In genomic region chr3:101010589-101011202, GRCm38 (mm10) we compare ENCODE assay signal across 19 mouse cellular contexts. TPM values are rescaled to one million over a fixed set of nuclear protein-coding genes. Genes with fewer than 3 reads are reported as not detected.
A peak's percentile ranks its signal among the peaks of the same experiment; 100 is the strongest.
DNase-seq lines count a peak whose midpoint lies in the region; ATAC-seq and TF ChIP-seq lines count a peak whose summit lies in the region.
"Had no signal": no experiment of that assay in that cellular context is flagged by ENCODE, and none has a peak within 500 bp of the region (broad histone marks: within the 10 kb centered on the region; RNA-seq: fewer than 3 reads in every experiment).

No protein-coding gene starts in this region.

- H3K36me3 ChIP-seq in midbrain, embryonic 11.5 days (ENCODE audit: control insufficient read depth, insufficient read depth, low read length): no peaks in the 10 kb centered on the region
- no peaks in the 10 kb centered on the region for H3K36me3 ChIP-seq in midbrain, embryonic 16.5 days (ENCODE audit: control insufficient read depth, insufficient read depth, low read length)
- no peaks in the 10 kb centered on the region for H3K36me3 ChIP-seq in intestine, embryonic 16.5 days (ENCODE audit: control insufficient read depth, insufficient read depth, low read length)
- H3K36me3 ChIP-seq in small intestine, adult 2 months (ENCODE audit: control insufficient read depth, insufficient read depth, low read length): no peaks in the 10 kb centered on the region
- H3K36me3 ChIP-seq in forebrain, embryonic 13.5 days (ENCODE audit: poor library complexity, severe bottlenecking): no peaks in the 10 kb centered on the region
- H3K36me3 ChIP-seq: midbrain, embryonic 12.5 days had no signal

- H3K4me2 ChIP-seq in midbrain, embryonic 11.5 days: no peak overlapping the region
- H3K4me2 ChIP-seq in midbrain, embryonic 16.5 days (ENCODE audit: low read length): no peak overlapping the region
- H3K4me2 ChIP-seq in intestine, embryonic 16.5 days (ENCODE audit: low read depth, low read length): no peak overlapping the region
- H3K4me2 ChIP-seq in forebrain, embryonic 13.5 days: no peak overlapping the region
- H3K4me2 ChIP-seq: liver, embryonic 11.5 days; midbrain, embryonic 12.5 days had no signal

- peaks cover 3% of the 10 kb centered on the region; the same call in 1 of the 2 replicates for H3K4me1 ChIP-seq in midbrain, embryonic 11.5 days (ENCODE audit: control insufficient read depth, insufficient read depth, low read length)
- peaks cover 4% of the 10 kb centered on the region; the same call in 1 of the 2 replicates for H3K4me1 ChIP-seq in midbrain, embryonic 16.5 days (ENCODE audit: control insufficient read depth, insufficient read depth, low read length)
- H3K4me1 ChIP-seq in intestine, embryonic 16.5 days (ENCODE audit: control insufficient read depth, insufficient read depth, low read length): peaks cover 11% of the 10 kb centered on the region; the same call in 1 of the 2 replicates
- H3K4me1 ChIP-seq in small intestine, adult 2 months (ENCODE audit: control insufficient read depth, insufficient read depth, insufficient read length, low read length): peaks cover 13% of the 10 kb centered on the region
- peaks cover 22% of the 10 kb centered on the region for H3K4me1 ChIP-seq in forebrain, embryonic 13.5 days

- no peak for TF ChIP-seq POLR2A in small intestine, adult 2 months (IDR thresholded peaks at IDR 0.05; ENCODE audit: low read depth, low read length)

- H3K27ac ChIP-seq in midbrain, embryonic 11.5 days (ENCODE audit: low read depth, low read length): no peak overlapping the region
- no peak overlapping the region for H3K27ac ChIP-seq in midbrain, embryonic 16.5 days (ENCODE audit: low read length)
- H3K27ac ChIP-seq in intestine, embryonic 16.5 days (ENCODE audit: low read length): no peak overlapping the region
- peak overlapping the region; percentile 66 for H3K27ac ChIP-seq in small intestine, adult 2 months (ENCODE audit: insufficient read depth, low read depth, low read length)
- H3K27ac ChIP-seq in forebrain, embryonic 13.5 days: no peak overlapping the region
- H3K27ac ChIP-seq: heart, adult 2 months; left cerebral cortex, adult 2 months; midbrain, embryonic 12.5 days had no signal

- DNase-seq in midbrain, embryonic 11.5 days (ENCODE audit: low spot score, missing footprints): peak; percentile 37
- peak; percentile 43 for DNase-seq in MEL-GATA-1-ER (ENCODE audit: extremely low read depth, low read depth)
- DNase-seq in kidney, adult 11 months: no peak
- no peak for DNase-seq in layer of hippocampus, adult 8-10 months (ENCODE audit: low spot score in 2 of 2)
- DNase-seq: adrenal gland, postnatal 25 days; cerebellum, adult 18-20 months; heart, postnatal 36 days; kidney, postnatal 10 days; right cerebral cortex, postnatal 4 days; thymus, postnatal 14 days had no signal

- H3K9me3 ChIP-seq in midbrain, embryonic 11.5 days (ENCODE audit: control insufficient read depth, low read length): no peaks in the 10 kb centered on the region
- no peaks in the 10 kb centered on the region for H3K9me3 ChIP-seq in midbrain, embryonic 16.5 days (replicated peaks; ENCODE audit: control insufficient read depth, low read length, poor library complexity, severe bottlenecking)
- H3K9me3 ChIP-seq in intestine, embryonic 16.5 days (ENCODE audit: control insufficient read depth, low read length): no peaks in the 10 kb centered on the region
- H3K9me3 ChIP-seq in forebrain, embryonic 13.5 days (replicated peaks): no peaks in the 10 kb centered on the region
- H3K9me3 ChIP-seq: midbrain, embryonic 12.5 days had no signal

- no peak for TF ChIP-seq CTCF in small intestine, adult 2 months (IDR thresholded peaks at IDR 0.05; ENCODE audit: extremely low read depth, insufficient read length, insufficient replicate concordance, low read depth, low read length)

- H3K9ac ChIP-seq in midbrain, embryonic 11.5 days (ENCODE audit: low read length): no peak overlapping the region
- H3K9ac ChIP-seq in midbrain, embryonic 16.5 days (ENCODE audit: low read depth, low read length): no peak overlapping the region
- no peak overlapping the region for H3K9ac ChIP-seq in intestine, embryonic 16.5 days (ENCODE audit: low read depth, low read length)
- no peak overlapping the region for H3K9ac ChIP-seq in forebrain, embryonic 13.5 days
- H3K9ac ChIP-seq: midbrain, embryonic 12.5 days had no signal

- no peak overlapping the region for H3K4me3 ChIP-seq in midbrain, embryonic 11.5 days (ENCODE audit: low read depth, low read length)
- no peak overlapping the region for H3K4me3 ChIP-seq in midbrain, embryonic 16.5 days (ENCODE audit: low read depth, low read length)
- H3K4me3 ChIP-seq in intestine, embryonic 16.5 days (ENCODE audit: low read length): no peak overlapping the region
- H3K4me3 ChIP-seq in small intestine, adult 2 months (ENCODE audit: low read depth, low read length): no peak overlapping the region
- no peak overlapping the region for H3K4me3 ChIP-seq in forebrain, embryonic 13.5 days
- H3K4me3 ChIP-seq: heart, adult 2 months; left cerebral cortex, adult 2 months; midbrain, embryonic 12.5 days had no signal

- no peaks in the 10 kb centered on the region for H3K27me3 ChIP-seq in midbrain, embryonic 11.5 days (ENCODE audit: control insufficient read depth, insufficient read depth, low read length)
- no peaks in the 10 kb centered on the region for H3K27me3 ChIP-seq in midbrain, embryonic 16.5 days (ENCODE audit: control insufficient read depth, insufficient read depth, low read depth, low read length)
- no peaks in the 10 kb centered on the region for H3K27me3 ChIP-seq in intestine, embryonic 16.5 days (replicated peaks; ENCODE audit: control insufficient read depth, insufficient read depth, low read length)
- no peaks in the 10 kb centered on the region for H3K27me3 ChIP-seq in small intestine, adult 2 months (ENCODE audit: control insufficient read depth, insufficient read depth, low read length)
- H3K27me3 ChIP-seq in forebrain, embryonic 13.5 days: no peaks in the 10 kb centered on the region
- H3K27me3 ChIP-seq: midbrain, embryonic 12.5 days; Patski had no signal

- ATAC-seq in midbrain, embryonic 11.5 days (ENCODE audit: low FRiP score): no peak
- no peak for ATAC-seq in midbrain, embryonic 16.5 days
- ATAC-seq in intestine, embryonic 16.5 days: peak; percentile 54
- no peak for ATAC-seq in forebrain, embryonic 13.5 days
- ATAC-seq: Patski had no signal

- WGBS in midbrain, embryonic 11.5 days: 95% methylated on average over 4 of the region's 4 CpGs
- 99% methylated on average over 4 of the region's 4 CpGs for WGBS in midbrain, embryonic 16.5 days
- 79% methylated on average over 4 of the region's 4 CpGs for WGBS in intestine, embryonic 16.5 days
- 20% methylated on average over 4 of the region's 4 CpGs for WGBS in small intestine, adult 2 months
- 95% methylated on average over 4 of the region's 4 CpGs for WGBS in forebrain, embryonic 13.5 days

RNA-seq across cellular contexts. Expression of gene Cd101, which starts 18.7 kb away (rescaled TPM):
- not detected in 2 replicates for polyA plus RNA-seq in midbrain, embryonic 11.5 days (2014; fragmentation: Nextera tagmentation; extraction: Ambion mirVana)
- polyA plus RNA-seq in midbrain, embryonic 16.5 days (2015; fragmentation: Nextera tagmentation; extraction: Ambion mirVana): not detected in 2 replicates
- polyA plus RNA-seq in intestine, embryonic 16.5 days (2015; fragmentation: Nextera tagmentation; extraction: Ambion mirVana): 0.09 and 0.13 TPM in 2 replicates
- 1.2 and 1.8 TPM in 2 replicates for polyA plus RNA-seq in small intestine, adult 2 months (2012; rRNA removed)
- total RNA-seq in layer of hippocampus, adult 8-10 months (2022): 1 to 10 TPM in 1 of 4 experiments, under 1 TPM in 3; 0.14 to 1.1 (median 0.64) TPM
- polyA plus RNA-seq in forebrain, embryonic 13.5 days (2015; fragmentation: Nextera tagmentation; extraction: Ambion mirVana): 0.05 and 0.08 TPM in 2 replicates
- polyA plus RNA-seq: liver, embryonic 11.5 days; midbrain, embryonic 12.5 days; Patski had no signal

RNA-seq across cellular contexts. Expression of gene Ttf2, which starts 41.2 kb away (rescaled TPM):
- polyA plus RNA-seq in midbrain, embryonic 11.5 days (2014; fragmentation: Nextera tagmentation; extraction: Ambion mirVana): 24.7 and 26.9 TPM in 2 replicates
- 2.7 and 3.1 TPM in 2 replicates for polyA plus RNA-seq in midbrain, embryonic 16.5 days (2015; fragmentation: Nextera tagmentation; extraction: Ambion mirVana)
- polyA plus RNA-seq in intestine, embryonic 16.5 days (2015; fragmentation: Nextera tagmentation; extraction: Ambion mirVana): 8.9 and 10.5 TPM in 2 replicates
- polyA plus RNA-seq in small intestine, adult 2 months (2012; rRNA removed): 0.89 and 1.1 TPM in 2 replicates
- 1 to 10 TPM; 1.2 to 1.9 (median 1.7) TPM for total RNA-seq in layer of hippocampus, adult 8-10 months (2022)
- 13.7 and 16.9 TPM in 2 replicates for polyA plus RNA-seq in forebrain, embryonic 13.5 days (2015; fragmentation: Nextera tagmentation; extraction: Ambion mirVana)

Comparison
In these comparisons a context has a peak if more than half of its experiments do, and no peak if none do; other contexts are left out.
1. DNase-seq: peak in midbrain, embryonic 11.5 days (single experiment) and MEL-GATA-1-ER (single experiment); none in kidney, adult 11 months (single experiment) and layer of hippocampus, adult 8-10 months (0 of 2).